Mouse (Mus musculus): Measurements from ENCODE around the gene Anp32e. TPM values are rescaled to one million over a fixed set of nuclear protein-coding genes. Genes with fewer than 3 reads are reported as not detected.
A peak's percentile ranks its signal among the peaks of the same experiment; 100 is the strongest.
"Not testable (repeated sequence)": the region's sequence is repeated elsewhere in the genome, so short reads cannot be mapped to it uniquely, and the experiment has no call there.

The Anp32e gene
- total RNA-seq, 2 experiments from 2014 or later, result 77.4 to 94.7 TPM

- DNase-seq, result no peak
These were observed 24.5 kb upstream of the Anp32e start, which contains the start of gene Car14 for GRCm38 (mm10) chr3:95904568-95904967. TSS of gene Car14 (minus strand) at chr3:95904691.

- DNase-seq, result peak; percentile 57 to 60
These were observed 23.7 kb upstream of the Anp32e start for GRCm38 (mm10) chr3:95905146-95905939.

GRCm38 (mm10) chr3:95905940-95906492 lies 23.0 kb upstream of the Anp32e start:
- no peak for DNase-seq

- no peak for DNase-seq
These were observed 22.2 kb upstream of the Anp32e start for GRCm38 (mm10) chr3:95906860-95907259.

- no peak for DNase-seq
These were observed 21.4 kb upstream of the Anp32e start for GRCm38 (mm10) chr3:95907613-95908012.

GRCm38 (mm10) chr3:95914706-95915105 lies 14.3 kb upstream of the Anp32e start:
- DNase-seq, result no peak

GRCm38 (mm10) chr3:95916760-95917159 lies 12.3 kb upstream of the Anp32e start:
- no peak for DNase-seq

- DNase-seq, result not testable (repeated sequence)
These were observed 8.5 kb upstream of the Anp32e start for GRCm38 (mm10) chr3:95920532-95920931.

GRCm38 (mm10) chr3:95923429-95923828 lies 5.6 kb upstream of the Anp32e start:
- not testable (repeated sequence) for DNase-seq

GRCm38 (mm10) chr3:95924185-95924584 lies 4.9 kb upstream of the Anp32e start:
- DNase-seq, result no peak

- DNase-seq, result no peak
These were observed 4.0 kb upstream of the Anp32e start for GRCm38 (mm10) chr3:95925087-95925486.

- no peak for DNase-seq
These were observed 787 bp upstream of the Anp32e start for GRCm38 (mm10) chr3:95928261-95928657.

GRCm38 (mm10) chr3:95929581-95930470 lies 780 bp downstream of the Anp32e start:
- peak; percentile 23 to 30 for DNase-seq

- DNase-seq, result no peak
These were observed 1.4 kb downstream of the Anp32e start for GRCm38 (mm10) chr3:95930471-95930789.

- DNase-seq, result no peak
These were observed 2.4 kb downstream of the Anp32e start for GRCm38 (mm10) chr3:95931471-95931870.

GRCm38 (mm10) chr3:95932157-95932556 lies 3.1 kb downstream of the Anp32e start:
- DNase-seq, result no peak

- no peak for DNase-seq
These were observed 3.5 kb downstream of the Anp32e start for GRCm38 (mm10) chr3:95932566-95932965.

GRCm38 (mm10) chr3:95933111-95933750 lies 4.2 kb downstream of the Anp32e start:
- DNase-seq, result no peak

- no peak for DNase-seq
These were observed 5.4 kb downstream of the Anp32e start for GRCm38 (mm10) chr3:95934448-95934847.

GRCm38 (mm10) chr3:95938217-95938616 lies 9.2 kb downstream of the Anp32e start:
- DNase-seq, result no peak

GRCm38 (mm10) chr3:95938835-95939234 lies 9.8 kb downstream of the Anp32e start:
- DNase-seq, result no peak

GRCm38 (mm10) chr3:95942749-95943148 lies 13.7 kb downstream of the Anp32e start:
- no peak for DNase-seq

GRCm38 (mm10) chr3:95943226-95943625 lies 14.2 kb downstream of the Anp32e start:
- no peak for DNase-seq
